Mouse (Mus musculus) adrenal gland, postnatal 36 days (tissue): ENCODE measurements around the gene Hoxc8. TPM values are rescaled to one million over a fixed set of nuclear protein-coding genes. Genes with fewer than 3 reads are reported as not detected.

Experiments used
- DNase-seq, 2 experiments: peaks; one replicate each; pipeline ENCODE4 v3.0.0; 2021; ENCODE audit warnings: mixed read lengths in 1 of 2
- microRNA-seq: library from miRNA; unstranded; fragments of <30 nt; microRNA quantifications from one replicate; pipeline ENCODE4 v1.2.0, GENCODE M21; 2021
- total RNA-seq, 2 experiments: library from RNA; stranded (reverse); gene quantifications; 2 replicates each; pipeline ENCODE4 v1.2.3; 2021

Hoxc8 gene
- total RNA-seq, 2 experiments from 2014 or later, result 25.4 to 29.5 TPM

- peak; percentile 74 to 76 for DNase-seq
Measured at GRCm38 (mm10) chr15:103034043-103034806, 43.8 kb downstream of the Hoxc8 start.

- peak; percentile 25 to 38 for DNase-seq
Measured at GRCm38 (mm10) chr15:103034807-103035547, 44.6 kb downstream of the Hoxc8 start.

- no peak for DNase-seq
Measured at GRCm38 (mm10) chr15:103035548-103035881, 45.1 kb downstream of the Hoxc8 start.

- DNase-seq, result no peak
Measured at GRCm38 (mm10) chr15:103037579-103037978, 47.2 kb downstream of the Hoxc8 start.

GRCm38 (mm10) chr15:103038701-103039480 is 48.5 kb downstream of the Hoxc8 start:
- no peak for DNase-seq

- DNase-seq, result no peak
Measured at GRCm38 (mm10) chr15:103039609-103040008, 49.2 kb downstream of the Hoxc8 start.

GRCm38 (mm10) chr15:103040601-103041000 is 50.2 kb downstream of the Hoxc8 start:
- peak in 1 of 2 experiments; percentile 13 for DNase-seq

GRCm38 (mm10) chr15:103041613-103042012 is 51.2 kb downstream of the Hoxc8 start:
- DNase-seq, result no peak

- DNase-seq, result no peak
Measured at GRCm38 (mm10) chr15:103042209-103042608, 51.8 kb downstream of the Hoxc8 start.

Small RNAs within 50 kb of the gene (microRNA-seq; reads per million reads assigned to microRNA genes)
- gene Mir196a-2, result 228 reads per million, percentile 61 among the genes with 10 or more reads in this experiment
- 2,393 reads per million, percentile 87 among the genes with 10 or more reads in this experiment for gene Mir615

Other genes with a start within 250 kb of the Hoxc8 start
- gene Hoxc13, start 69.5 kb upstream of the Hoxc8 start, total RNA-seq, result not detected
- not detected for gene Hoxc12, start 53.9 kb upstream of the Hoxc8 start, total RNA-seq
- not detected for gene Hoxc11, start 36.2 kb upstream of the Hoxc8 start, total RNA-seq
- gene Hoxc10, start 23.8 kb upstream of the Hoxc8 start, total RNA-seq, result under 1 TPM; 0.17 to 0.20 TPM
- gene Hoxc5, start 23.2 kb upstream of the Hoxc8 start, total RNA-seq, result 1 to 10 TPM; 5.7 to 6.2 TPM
- under 1 TPM; 0.72 to 0.96 TPM for gene Hoxc9, start 14.2 kb upstream of the Hoxc8 start, total RNA-seq
- gene Hoxc6, start 7.7 kb downstream of the Hoxc8 start, total RNA-seq, result 10 to 100 TPM; 43.2 to 46.3 TPM
- gene Hoxc4, start 28.3 kb downstream of the Hoxc8 start, total RNA-seq, result 1 to 10 TPM; 5.9 to 6.6 TPM
- gene Smug1, start 176.5 kb downstream of the Hoxc8 start, total RNA-seq, result 10 to 100 TPM; 11.9 to 13.0 TPM
- gene Cbx5, start 249.2 kb downstream of the Hoxc8 start, total RNA-seq, result 10 to 100 TPM; 79.0 to 82.6 TPM
- 100 to 1,000 TPM; 193 to 199 TPM for gene Hnrnpa1, start 249.8 kb downstream of the Hoxc8 start, total RNA-seq